Mouse (Mus musculus) forebrain, embryonic 10.5 days (tissue): ENCODE measurements around the gene Bach2. TPM values are rescaled to one million over a fixed set of nuclear protein-coding genes. Genes with fewer than 3 reads are reported as not detected.

Experiments used
- DNase-seq: peaks from one replicate; pipeline ENCODE4 v3.0.0-alpha.2; 2017; ENCODE audit warnings: low spot score; ENCODE audit errors: extremely low spot score
- H3K27ac ChIP-seq: fragments of 300-500 bp; sonication (generic); 2 replicates; pipeline ENCODE4 v1.5.1; 2016; ENCODE audit warnings: mild to moderate bottlenecking
- H3K27me3 ChIP-seq: fragments of 300-500 bp; sonication (generic); 2 replicates; pipeline ENCODE4 v1.6.1; 2016; ENCODE audit warnings: mild to moderate bottlenecking; ENCODE audit not compliant: poor library complexity, severe bottlenecking
- H3K36me3 ChIP-seq: fragments of 300-500 bp; sonication (generic); replicated peaks from 2 replicates; pipeline ENCODE4 v1.6.1; 2016; ENCODE audit warnings: mild to moderate bottlenecking, moderate library complexity
- H3K4me1 ChIP-seq: fragments of 300-500 bp; sonication (generic); 2 replicates; pipeline ENCODE4 v1.6.1; 2016
- H3K4me3 ChIP-seq: fragments of 300-500 bp; sonication (generic); 2 replicates; pipeline ENCODE4 v1.5.1; 2016; ENCODE audit warnings: mild to moderate bottlenecking, moderate library complexity
- H3K9me3 ChIP-seq: fragments of 300-500 bp; sonication (generic); 2 replicates; pipeline ENCODE4 v1.6.1; 2016; ENCODE audit warnings: mild to moderate bottlenecking, moderate library complexity
- WGBS: fragments of 180-500 bp; shearing (Covaris S2); methylation state at CpG from one replicate; pipeline ENCODE4 v1.1.7; 2016; 5-methylcytosine and 5-hydroxymethylcytosine counted together
- polyA plus RNA-seq: library from polyadenylated mRNA; unstranded; fragments of >200 nt; fragmentation: Nextera tagmentation; extraction: Ambion mirVana; gene quantifications from 2 replicates; pipeline ENCODE4 v1.2.1, GENCODE M21; 2016

The Bach2 gene
- polyA plus RNA-seq, 1 experiment from 2014 or later: 7.1 TPM

GRCm38 (mm10) chr4:32405985-32406384 is 167.4 kb downstream of the Bach2 start:
- no peaks in the 10 kb centered on the region for H3K27me3 ChIP-seq
- no peak for DNase-seq
- no peak overlapping the region for H3K4me3 ChIP-seq
- 88% methylated on average over 3 of the region's 3 CpGs for WGBS
- no peak overlapping the region for H3K27ac ChIP-seq
- no peaks in the 10 kb centered on the region for H3K4me1 ChIP-seq
- H3K36me3 ChIP-seq: no peaks in the 10 kb centered on the region
- no peaks in the 10 kb centered on the region for H3K9me3 ChIP-seq

GRCm38 (mm10) chr4:32408535-32408934 is 169.9 kb downstream of the Bach2 start:
- no peak overlapping the region for H3K4me3 ChIP-seq
- no peak overlapping the region for H3K27ac ChIP-seq
- DNase-seq: no peak
- H3K9me3 ChIP-seq: no peaks in the 10 kb centered on the region
- H3K4me1 ChIP-seq: peaks cover 7% of the 10 kb centered on the region
- WGBS: 97% methylated on average over 8 of the region's 8 CpGs
- H3K36me3 ChIP-seq: no peaks in the 10 kb centered on the region
- no peaks in the 10 kb centered on the region for H3K27me3 ChIP-seq

- Histone ChIP-seq H3K9me3 (no peaks in the 10 kb centered on the region), H3K27ac (no peak overlapping the region), H3K27me3 (no peaks in the 10 kb centered on the region), H3K4me3 (no peak overlapping the region), H3K4me1 (peaks cover 7% of the 10 kb centered on the region), H3K36me3 (no peaks in the 10 kb centered on the region)
- 87% methylated on average over 9 of the region's 9 CpGs for WGBS
- no peak for DNase-seq
Measured at GRCm38 (mm10) chr4:32409116-32409880, 170.7 kb downstream of the Bach2 start.

GRCm38 (mm10) chr4:32413063-32413462 is 174.5 kb downstream of the Bach2 start:
- WGBS: 42% methylated on average over 7 of the region's 7 CpGs
- Histone ChIP-seq H3K27ac (no peak overlapping the region), H3K4me3 (no peak overlapping the region), H3K36me3 (no peaks in the 10 kb centered on the region), H3K9me3 (no peaks in the 10 kb centered on the region), H3K27me3 (no peaks in the 10 kb centered on the region), H3K4me1 (peaks cover 7% of the 10 kb centered on the region)
- DNase-seq: no peak

GRCm38 (mm10) chr4:32413505-32413904 is 174.9 kb downstream of the Bach2 start:
- DNase-seq: no peak
- Histone ChIP-seq H3K27ac (no peak overlapping the region), H3K4me3 (no peak overlapping the region), H3K36me3 (no peaks in the 10 kb centered on the region), H3K4me1 (peaks cover 7% of the 10 kb centered on the region), H3K9me3 (no peaks in the 10 kb centered on the region), H3K27me3 (no peaks in the 10 kb centered on the region)
- 86% methylated on average over 9 of the region's 9 CpGs for WGBS

- Histone ChIP-seq H3K9me3 (no peaks in the 10 kb centered on the region), H3K4me1 (peaks cover 7% of the 10 kb centered on the region), H3K4me3 (no peak overlapping the region), H3K27me3 (no peaks in the 10 kb centered on the region), H3K27ac (no peak overlapping the region), H3K36me3 (no peaks in the 10 kb centered on the region)
- WGBS: 81% methylated on average over 7 of the region's 7 CpGs
- no peak for DNase-seq
Measured at GRCm38 (mm10) chr4:32414959-32415358, 176.4 kb downstream of the Bach2 start.

- no peaks in the 10 kb centered on the region for H3K27me3 ChIP-seq
- WGBS: 91% methylated on average over 8 of the region's 8 CpGs
- H3K9me3 ChIP-seq: no peaks in the 10 kb centered on the region
- peaks cover 3% of the 10 kb centered on the region for H3K4me1 ChIP-seq
- H3K4me3 ChIP-seq: no peak overlapping the region
- no peak overlapping the region for H3K27ac ChIP-seq
- DNase-seq: no peak
- no peaks in the 10 kb centered on the region for H3K36me3 ChIP-seq
Measured at GRCm38 (mm10) chr4:32417939-32418338, 179.3 kb downstream of the Bach2 start.

GRCm38 (mm10) chr4:32421570-32421969 is 183.0 kb downstream of the Bach2 start:
- WGBS: 92% methylated on average over 8 of the region's 8 CpGs
- DNase-seq: no peak
- H3K36me3 ChIP-seq: no peaks in the 10 kb centered on the region
- H3K9me3 ChIP-seq: no peaks in the 10 kb centered on the region
- H3K4me1 ChIP-seq: peaks cover 5% of the 10 kb centered on the region; the same call in 1 of the 2 replicates
- no peaks in the 10 kb centered on the region for H3K27me3 ChIP-seq
- no peak overlapping the region for H3K27ac ChIP-seq
- H3K4me3 ChIP-seq: no peak overlapping the region

- peaks cover 5% of the 10 kb centered on the region; the same call in 1 of the 2 replicates for H3K4me1 ChIP-seq
- no peaks in the 10 kb centered on the region for H3K36me3 ChIP-seq
- no peaks in the 10 kb centered on the region for H3K27me3 ChIP-seq
- DNase-seq: no peak
- no peaks in the 10 kb centered on the region for H3K9me3 ChIP-seq
- 95% methylated on average over 4 of the region's 4 CpGs for WGBS
- H3K27ac ChIP-seq: no peak overlapping the region
- H3K4me3 ChIP-seq: no peak overlapping the region
Measured at GRCm38 (mm10) chr4:32422427-32422826, 183.8 kb downstream of the Bach2 start.

- peaks cover 6% of the 10 kb centered on the region; the same call in 1 of the 2 replicates for H3K4me1 ChIP-seq
- H3K36me3 ChIP-seq: no peaks in the 10 kb centered on the region
- no peak overlapping the region for H3K4me3 ChIP-seq
- WGBS: 90% methylated on average over 5 of the region's 5 CpGs
- no peak overlapping the region for H3K27ac ChIP-seq
- H3K27me3 ChIP-seq: no peaks in the 10 kb centered on the region
- DNase-seq: no peak
- no peaks in the 10 kb centered on the region for H3K9me3 ChIP-seq
Measured at GRCm38 (mm10) chr4:32423667-32424066, 185.1 kb downstream of the Bach2 start.

- Histone ChIP-seq H3K27me3 (no peaks in the 10 kb centered on the region), H3K36me3 (no peaks in the 10 kb centered on the region), H3K27ac (no peak overlapping the region), H3K4me3 (no peak overlapping the region), H3K9me3 (no peaks in the 10 kb centered on the region), H3K4me1 (peaks cover 12% of the 10 kb centered on the region; the same call in 1 of the 2 replicates)
- no peak for DNase-seq
- WGBS: 91% methylated on average over 7 of the region's 7 CpGs
Measured at GRCm38 (mm10) chr4:32424434-32424833, 185.8 kb downstream of the Bach2 start.

- 93% methylated on average over 7 of the region's 7 CpGs for WGBS
- Histone ChIP-seq H3K4me3 (no peak overlapping the region), H3K27me3 (no peaks in the 10 kb centered on the region), H3K9me3 (no peaks in the 10 kb centered on the region), H3K27ac (no peak overlapping the region), H3K36me3 (no peaks in the 10 kb centered on the region), H3K4me1 (peaks cover 13% of the 10 kb centered on the region)
- no peak for DNase-seq
Measured at GRCm38 (mm10) chr4:32425060-32425459, 186.5 kb downstream of the Bach2 start.

- Histone ChIP-seq H3K27ac (no peak overlapping the region), H3K9me3 (no peaks in the 10 kb centered on the region), H3K36me3 (no peaks in the 10 kb centered on the region), H3K4me1 (peaks cover 19% of the 10 kb centered on the region), H3K4me3 (no peak overlapping the region), H3K27me3 (no peaks in the 10 kb centered on the region)
- no peak for DNase-seq
- 94% methylated on average over 3 of the region's 3 CpGs for WGBS
Measured at GRCm38 (mm10) chr4:32425641-32426040, 187.0 kb downstream of the Bach2 start.
